ENCODE assay signal across 15 mouse cellular contexts in genomic region chr1:43501143-43501919, GRCm38 (mm10). TPM values are rescaled to one million over a fixed set of nuclear protein-coding genes. Genes with fewer than 3 reads are reported as not detected.
DNase-seq lines count a peak whose midpoint lies in the region; ATAC-seq and TF ChIP-seq lines count a peak whose summit lies in the region.
"Had no signal": no experiment of that assay in that cellular context is flagged by ENCODE, and none has a peak within 500 bp of the region (broad histone marks: within the 10 kb centered on the region; RNA-seq: fewer than 3 reads in every experiment).

No protein-coding gene starts in this region.

- H3K4me3 ChIP-seq in forebrain, postnatal 0 days (ENCODE audit: low read depth, low read length), result no peak overlapping the region
- H3K4me3 ChIP-seq in forebrain, embryonic 10.5 days, result no peak overlapping the region
- H3K4me3 ChIP-seq in layer of hippocampus, adult 2 months, result no peak overlapping the region
- no peak overlapping the region for H3K4me3 ChIP-seq in thymus, adult 2 months (ENCODE audit: control insufficient read depth, insufficient read depth, low read length)
- H3K4me3 ChIP-seq: erythroblast, embryonic 14.5 days; limb, embryonic 13.5 days; neural tube, embryonic 15.5 days had no signal

- H3K27me3 ChIP-seq in forebrain, postnatal 0 days (ENCODE audit: insufficient read depth, low read length), result no peaks in the 10 kb centered on the region
- H3K27me3 ChIP-seq in forebrain, embryonic 10.5 days (ENCODE audit: poor library complexity, severe bottlenecking), result peaks cover 44% of the 10 kb centered on the region; the same call in 1 of the 2 replicates
- H3K27me3 ChIP-seq in thymus, adult 2 months (ENCODE audit: control insufficient read depth, insufficient read depth, low read length), result no peaks in the 10 kb centered on the region
- H3K27me3 ChIP-seq: limb, embryonic 13.5 days; neural tube, embryonic 15.5 days had no signal

- no peak for TF ChIP-seq POLR2A in thymus, adult 2 months (IDR thresholded peaks at IDR 0.05; ENCODE audit: control insufficient read depth, extremely low read depth, insufficient read depth, low read length, poor library complexity)

- H3K36me3 ChIP-seq in forebrain, postnatal 0 days (ENCODE audit: insufficient read depth), result no peaks in the 10 kb centered on the region
- no peaks in the 10 kb centered on the region for H3K36me3 ChIP-seq in forebrain, embryonic 10.5 days (replicated peaks)
- H3K36me3 ChIP-seq in thymus, adult 2 months (ENCODE audit: control insufficient read depth, insufficient read depth, low read length), result no peaks in the 10 kb centered on the region
- H3K36me3 ChIP-seq: limb, embryonic 13.5 days; neural tube, embryonic 15.5 days had no signal

- H3K9me3 ChIP-seq in forebrain, postnatal 0 days (ENCODE audit: low read length), result no peaks in the 10 kb centered on the region
- no peaks in the 10 kb centered on the region for H3K9me3 ChIP-seq in forebrain, embryonic 10.5 days
- H3K9me3 ChIP-seq: limb, embryonic 13.5 days; neural tube, embryonic 15.5 days had no signal

- peaks cover 20% of the 10 kb centered on the region; the same call in 1 of the 2 replicates for H3K4me1 ChIP-seq in forebrain, postnatal 0 days (ENCODE audit: insufficient read depth)
- H3K4me1 ChIP-seq in forebrain, embryonic 10.5 days, result peaks cover 59% of the 10 kb centered on the region
- peaks cover 50% of the 10 kb centered on the region for H3K4me1 ChIP-seq in thymus, adult 2 months (replicated peaks; ENCODE audit: control insufficient read depth, insufficient read depth, low read length)

- no peak for TF ChIP-seq CTCF in forebrain, postnatal 0 days (IDR thresholded peaks at IDR 0.05; ENCODE audit: low read depth)
- TF ChIP-seq CTCF in layer of hippocampus, adult 2 months (conservative IDR thresholded peaks at IDR 0.05), result no peak
- TF ChIP-seq CTCF in thymus, adult 2 months (IDR thresholded peaks at IDR 0.05; ENCODE audit: borderline replicate concordance, control insufficient read depth, extremely low read depth, insufficient read depth, low read length, poor library complexity), result no peak

- peak; percentile 17; the same call in 1 of the 2 replicates for ATAC-seq in forebrain, postnatal 0 days
- ATAC-seq: hindbrain, postnatal 0 days had no signal

- peak overlapping the region; percentile 21; the same call in 1 of the 2 replicates for H3K27ac ChIP-seq in forebrain, postnatal 0 days (ENCODE audit: low read depth, low read length)
- H3K27ac ChIP-seq in forebrain, embryonic 10.5 days, result no peak overlapping the region
- peak overlapping the region; percentile 58 for H3K27ac ChIP-seq in layer of hippocampus, adult 2 months
- peak overlapping the region; percentile 53 for H3K27ac ChIP-seq in thymus, adult 2 months (ENCODE audit: control insufficient read depth, insufficient read depth, low read length)
- H3K27ac ChIP-seq: hindbrain, postnatal 0 days; limb, embryonic 13.5 days; neural tube, embryonic 15.5 days had no signal

- DNase-seq in forebrain, postnatal 0 days, result no peak
- DNase-seq in forebrain, embryonic 10.5 days (ENCODE audit: extremely low spot score, low spot score), result no peak
- no peak for DNase-seq in layer of hippocampus, adult 2 months (ENCODE audit: low spot score in 2 of 2)
- no peak for DNase-seq in layer of hippocampus, adult 9-11 months
- DNase-seq in thymus, adult 2 months, result peak; percentile 20
- no peak for DNase-seq in thymus, postnatal 25 days
- DNase-seq in spleen, adult 12 weeks (ENCODE audit: low spot score), result no peak
- DNase-seq in urinary bladder, postnatal 25 days (ENCODE audit: low spot score), result no peak
- DNase-seq: B cell, adult 2 months; cerebellum, adult 9-11 months; lung, embryonic 14.5 days had no signal

- H3K4me2 ChIP-seq in forebrain, postnatal 0 days (ENCODE audit: low read depth), result no peak overlapping the region
- H3K4me2 ChIP-seq: limb, embryonic 13.5 days; lung, embryonic 14.5 days; neural tube, embryonic 15.5 days had no signal

- WGBS in forebrain, postnatal 0 days, result 84% methylated on average over 6 of the region's 6 CpGs
- 95% methylated on average over 6 of the region's 6 CpGs for WGBS in forebrain, embryonic 10.5 days
- WGBS in thymus, adult 2 months, result 80% methylated on average over 6 of the region's 6 CpGs

- no peak overlapping the region for H3K9ac ChIP-seq in forebrain, postnatal 0 days
- H3K9ac ChIP-seq: limb, embryonic 13.5 days; lung, embryonic 14.5 days; neural tube, embryonic 15.5 days had no signal

RNA-seq across cellular contexts. Expression of gene Nck2, which starts 57.0 kb away (rescaled TPM):
- 79.2 and 84.2 TPM in 2 replicates for total RNA-seq in forebrain, postnatal 0 days (2014; rRNA removed)
- 40.3 and 43.8 TPM in 2 replicates for polyA plus RNA-seq in forebrain, postnatal 0 days (2015; fragmentation: Nextera tagmentation; extraction: Ambion mirVana)
- polyA plus RNA-seq in forebrain, embryonic 10.5 days (2016; fragmentation: Nextera tagmentation; extraction: Ambion mirVana), result 35.3 and 36.8 TPM in 2 replicates
- 10 to 100 TPM; 55.6 to 56.3 TPM for total RNA-seq in layer of hippocampus, adult 2 months (2021)
- polyA plus RNA-seq in thymus, adult 2 months (2012; rRNA removed), result 106 and 122 TPM in 2 replicates
